Mouse (Mus musculus) midbrain, embryonic 14.5 days (tissue): Measurements from ENCODE around the gene Tle4. TPM values are rescaled to one million over a fixed set of nuclear protein-coding genes. Genes with fewer than 3 reads are reported as not detected.

Source experiments
- ATAC-seq: fragments of 200-750 bp; cut with Nextera tagmentation; 2 replicates; pipeline ENCODE4 v1.8.0; 2017; ENCODE audit warnings: moderate number of reproducible peaks, moderate library complexity; ENCODE audit not compliant: low FRiP score, low TSS enrichment
- DNase-seq: peaks from one replicate; pipeline ENCODE4 v3.0.0-alpha.2; 2015
- H3K27ac ChIP-seq: fragments of 300-500 bp; sonication (generic); replicated peaks from 2 replicates; pipeline ENCODE4 v1.5.1; 2014; ENCODE audit warnings: mild to moderate bottlenecking, low read depth, low read length, moderate library complexity
- H3K27me3 ChIP-seq: fragments of 300-500 bp; sonication (generic); 2 replicates; pipeline ENCODE4 v1.6.1; 2014; ENCODE audit warnings: low read length, control low read depth, mixed read lengths; ENCODE audit not compliant: control insufficient read depth, insufficient read depth
- H3K36me3 ChIP-seq: fragments of 300-500 bp; sonication (generic); 2 replicates; pipeline ENCODE4 v1.6.1; 2014; ENCODE audit warnings: low read length, control low read depth; ENCODE audit not compliant: control insufficient read depth, insufficient read depth
- H3K4me1 ChIP-seq: fragments of 300-500 bp; sonication (generic); 2 replicates; pipeline ENCODE4 v1.6.1; 2014; ENCODE audit warnings: mild to moderate bottlenecking, antibody characterized with exemption, low read length, control low read depth; ENCODE audit not compliant: control insufficient read depth, insufficient read depth
- H3K4me2 ChIP-seq: fragments of 300-500 bp; sonication (generic); 2 replicates; pipeline ENCODE4 v1.6.1; 2014; ENCODE audit warnings: mild to moderate bottlenecking, low read length, moderate library complexity
- H3K4me3 ChIP-seq: fragments of 300-500 bp; sonication (generic); replicated peaks from 2 replicates; pipeline ENCODE4 v1.5.1; 2014; ENCODE audit warnings: low read depth, low read length
- H3K9ac ChIP-seq: fragments of 300-500 bp; sonication (generic); replicated peaks from 2 replicates; pipeline ENCODE4 v1.6.1; 2014; ENCODE audit warnings: mild to moderate bottlenecking, low read length, moderate library complexity
- H3K9me3 ChIP-seq: fragments of 300-500 bp; sonication (generic); 2 replicates; pipeline ENCODE4 v1.6.1; 2016; ENCODE audit warnings: low read length, control low read depth, mixed read lengths; ENCODE audit not compliant: control insufficient read depth
- WGBS: fragments of 180-500 bp; shearing (Covaris S2); extraction: QIAGEN DNeasy Blood & Tissue Kit; methylation state at CpG from one replicate; pipeline ENCODE4 v1.1.7; 2014; 5-methylcytosine and 5-hydroxymethylcytosine counted together
- polyA plus RNA-seq: library from polyadenylated mRNA; unstranded; fragments of >200 nt; fragmentation: Nextera tagmentation; extraction: Ambion mirVana; gene quantifications from 2 replicates; pipeline ENCODE4 v1.2.1, GENCODE M21; 2014

Tle4 gene
- polyA plus RNA-seq, 1 experiment from 2014 or later: 34.5 TPM

GRCm38 (mm10) chr19:14578698-14579097, 19.2 kb downstream of the Tle4 start:
- H3K4me3 ChIP-seq: no peak overlapping the region
- 0 out of 2 replicates have a peak, but pooled peaks cover 3% of the 10 kb centered on the region for H3K4me1 ChIP-seq
- H3K9ac ChIP-seq: no peak overlapping the region
- no peak for DNase-seq
- H3K4me2 ChIP-seq: no peak overlapping the region
- no peaks in the 10 kb centered on the region for H3K27me3 ChIP-seq
- no peak overlapping the region for H3K27ac ChIP-seq
- no peak for ATAC-seq
- 93% methylated on average over 5 of the region's 5 CpGs for WGBS
- H3K36me3 ChIP-seq: no peaks in the 10 kb centered on the region; the same call in 1 of the 2 replicates
- H3K9me3 ChIP-seq: no peaks in the 10 kb centered on the region

GRCm38 (mm10) chr19:14578016-14578415, 19.8 kb downstream of the Tle4 start:
- no peak overlapping the region for H3K9ac ChIP-seq
- no peak for ATAC-seq
- 0 out of 2 replicates have a peak, but pooled peaks cover 3% of the 10 kb centered on the region for H3K4me1 ChIP-seq

GRCm38 (mm10) chr19:14576311-14576710, 21.5 kb downstream of the Tle4 start:
- ATAC-seq: no peak
- H3K4me3 ChIP-seq: no peak overlapping the region
- H3K27ac ChIP-seq: no peak overlapping the region
- H3K9ac ChIP-seq: no peak overlapping the region
- no peaks in the 10 kb centered on the region; the same call in 1 of the 2 replicates for H3K36me3 ChIP-seq
- H3K27me3 ChIP-seq: no peaks in the 10 kb centered on the region
- no peak overlapping the region for H3K4me2 ChIP-seq
- no peaks in the 10 kb centered on the region for H3K9me3 ChIP-seq
- DNase-seq: no peak
- 0 out of 2 replicates have a peak, but pooled peaks cover 3% of the 10 kb centered on the region for H3K4me1 ChIP-seq

More at GRCm38 (mm10) chr19:14578016-14578415, 19.8 kb downstream of the Tle4 start:
- DNase-seq: no peak
- H3K4me2 ChIP-seq: no peak overlapping the region
- no peaks in the 10 kb centered on the region; the same call in 1 of the 2 replicates for H3K36me3 ChIP-seq
- H3K9me3 ChIP-seq: no peaks in the 10 kb centered on the region
- H3K27me3 ChIP-seq: no peaks in the 10 kb centered on the region
- no peak overlapping the region for H3K27ac ChIP-seq
- 96% methylated on average over 4 of the region's 4 CpGs for WGBS
- H3K4me3 ChIP-seq: no peak overlapping the region

GRCm38 (mm10) chr19:14568879-14569278, 29.0 kb downstream of the Tle4 start:
- Histone ChIP-seq H3K9me3 (no peaks in the 10 kb centered on the region), H3K4me2 (no peak overlapping the region), H3K4me3 (no peak overlapping the region), H3K27me3 (no peaks in the 10 kb centered on the region), H3K9ac (no peak overlapping the region), H3K36me3 (no peaks in the 10 kb centered on the region), H3K27ac (no peak overlapping the region), H3K4me1 (peaks cover 19% of the 10 kb centered on the region)
- ATAC-seq (no peak), DNase-seq (no peak)

GRCm38 (mm10) chr19:14567081-14567480, 30.8 kb downstream of the Tle4 start:
- 0 out of 2 replicates have a peak overlapping the region, but pooled peaks have one; percentile 10 for H3K4me2 ChIP-seq
- WGBS: 11% methylated on average over 3 of the region's 3 CpGs
- no peaks in the 10 kb centered on the region for H3K27me3 ChIP-seq
- DNase-seq (peak; percentile 54), ATAC-seq (peak; percentile 24; the same call in 1 of the 2 replicates)
- peaks cover 19% of the 10 kb centered on the region for H3K4me1 ChIP-seq
- H3K9ac ChIP-seq: no peak overlapping the region
- no peaks in the 10 kb centered on the region for H3K36me3 ChIP-seq
- H3K4me3 ChIP-seq: no peak overlapping the region
- H3K9me3 ChIP-seq: no peaks in the 10 kb centered on the region
- H3K27ac ChIP-seq: peak overlapping the region; percentile 32; the same call in 1 of the 2 replicates

- no peaks in the 10 kb centered on the region for H3K36me3 ChIP-seq
- peak overlapping the region; percentile 41; the same call in 1 of the 2 replicates for H3K27ac ChIP-seq
- H3K4me1 ChIP-seq: peaks cover 19% of the 10 kb centered on the region
- no peaks in the 10 kb centered on the region for H3K9me3 ChIP-seq
- H3K4me2 ChIP-seq: no peak overlapping the region
- H3K27me3 ChIP-seq: no peaks in the 10 kb centered on the region
- 7% methylated on average over 5 of the region's 5 CpGs for WGBS
- ATAC-seq (peak; percentile 63), DNase-seq (peak; percentile 74)
- no peak overlapping the region for H3K4me3 ChIP-seq
- no peak overlapping the region for H3K9ac ChIP-seq
Observed at GRCm38 (mm10) chr19:14566564-14567021, 31.3 kb downstream of the Tle4 start.

GRCm38 (mm10) chr19:14565424-14566069, 32.3 kb downstream of the Tle4 start:
- no peak overlapping the region for H3K27ac ChIP-seq
- no peaks in the 10 kb centered on the region for H3K9me3 ChIP-seq
- no peak for DNase-seq
- peaks cover 19% of the 10 kb centered on the region for H3K4me1 ChIP-seq
- no peak overlapping the region for H3K4me2 ChIP-seq
- H3K27me3 ChIP-seq: no peaks in the 10 kb centered on the region
- H3K4me3 ChIP-seq: no peak overlapping the region
- H3K9ac ChIP-seq: no peak overlapping the region
- no peak for ATAC-seq
- 37% methylated on average over 4 of the region's 4 CpGs for WGBS
- no peaks in the 10 kb centered on the region for H3K36me3 ChIP-seq

- Histone ChIP-seq H3K27me3 (no peaks in the 10 kb centered on the region), H3K4me2 (no peak overlapping the region), H3K4me3 (no peak overlapping the region), H3K36me3 (no peaks in the 10 kb centered on the region), H3K27ac (no peak overlapping the region), H3K4me1 (peaks cover 19% of the 10 kb centered on the region), H3K9me3 (no peaks in the 10 kb centered on the region), H3K9ac (no peak overlapping the region)
- ATAC-seq: no peak
- no peak for DNase-seq
- WGBS: 88% methylated on average over 4 of the region's 4 CpGs
Observed at GRCm38 (mm10) chr19:14563273-14563959, 34.4 kb downstream of the Tle4 start.
